Mouse (Mus musculus): Measurements from ENCODE around the gene Pou2f2. TPM values are rescaled to one million over a fixed set of nuclear protein-coding genes. Genes with fewer than 3 reads are reported as not detected.

Pou2f2 gene
- polyA plus RNA-seq, 2 experiments, result 0.55 to 1.3 TPM

DNA sequence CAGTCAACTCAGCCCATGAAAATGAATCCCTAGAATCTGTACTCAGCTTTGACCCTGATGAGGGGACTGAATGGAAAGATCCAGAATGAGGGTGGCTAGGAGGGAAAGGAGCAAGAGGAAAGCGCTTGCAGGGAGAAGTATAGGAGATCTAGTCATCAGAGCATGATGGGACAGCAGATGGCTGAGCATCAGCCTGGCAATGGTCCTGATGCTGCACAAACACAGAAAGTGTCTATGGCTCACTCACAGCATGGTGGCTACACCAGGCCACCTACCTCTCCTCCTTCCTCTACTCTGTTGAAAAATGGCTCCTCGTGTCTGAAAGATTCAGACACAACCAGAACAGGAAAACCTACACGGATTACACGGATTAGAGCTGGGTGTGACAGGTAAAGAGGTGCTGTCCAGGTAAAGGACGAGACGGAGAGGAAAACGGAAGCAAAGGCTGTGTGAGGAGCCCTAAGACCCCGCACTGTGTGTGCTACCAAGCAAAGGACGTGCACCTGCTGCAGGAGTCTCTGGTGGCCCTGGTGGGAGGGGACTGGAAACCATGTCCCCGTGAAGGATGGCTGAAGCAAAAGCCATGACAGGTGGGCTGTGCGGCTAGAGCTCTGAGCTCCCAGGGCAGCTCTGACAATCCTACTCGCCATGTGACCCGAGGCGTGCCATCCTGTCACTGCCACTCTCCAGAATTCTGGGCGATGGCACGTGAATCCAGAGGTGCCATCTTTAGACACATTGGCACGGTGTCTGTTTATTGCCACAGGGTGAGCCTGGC lies 67.2 kb downstream of the Pou2f2 start:
- DNase-seq (ENCODE audit: low spot score) (no peak), ATAC-seq (ENCODE audit: low FRiP score, low read depth) (no peak)
- Histone ChIP-seq H3K27me3 (ENCODE audit: control insufficient read depth, insufficient read depth, low read length) (0 out of 2 replicates have a peak, but pooled peaks cover 5% of the 10 kb centered on the region), H3K9ac (ENCODE audit: low read depth, low read length, severe bottlenecking) (no peak overlapping the region), H3K27ac (replicated peaks; ENCODE audit: low read depth, low read length) (no peak overlapping the region), H3K9me3 (ENCODE audit: control insufficient read depth, low read length) (no peaks in the 10 kb centered on the region), H3K4me2 (replicated peaks; ENCODE audit: low read depth, low read length, severe bottlenecking) (no peak overlapping the region), H3K4me1 (ENCODE audit: control insufficient read depth, insufficient read depth, low read length) (no peaks in the 10 kb centered on the region), H3K4me3 (replicated peaks; ENCODE audit: low read length) (no peak overlapping the region), H3K36me3 (ENCODE audit: control insufficient read depth, insufficient read depth, low read length) (no peaks in the 10 kb centered on the region)
- 82% methylated on average over 17 of the region's 17 CpGs for WGBS
- no peak for TF ChIP-seq POLR2A (IDR thresholded peaks at IDR 0.05; ENCODE audit: borderline replicate concordance, extremely low read depth, insufficient read depth, insufficient read length)

- H3K4me3 ChIP-seq (replicated peaks; ENCODE audit: low read length), result no peak overlapping the region
- H3K9me3 ChIP-seq (ENCODE audit: control insufficient read depth, low read length), result no peaks in the 10 kb centered on the region
- ATAC-seq (ENCODE audit: low FRiP score, low read depth) (no peak), DNase-seq (ENCODE audit: low spot score) (no peak)
- H3K27ac ChIP-seq (replicated peaks; ENCODE audit: low read depth, low read length), result no peak overlapping the region
- TF ChIP-seq POLR2A (IDR thresholded peaks at IDR 0.05; ENCODE audit: borderline replicate concordance, extremely low read depth, insufficient read depth, insufficient read length), result no peak
- H3K4me1 ChIP-seq (ENCODE audit: control insufficient read depth, insufficient read depth, low read length), result no peaks in the 10 kb centered on the region
- no peaks in the 10 kb centered on the region for H3K36me3 ChIP-seq (ENCODE audit: control insufficient read depth, insufficient read depth, low read length)
- 0 out of 2 replicates have a peak, but pooled peaks cover 4% of the 10 kb centered on the region for H3K27me3 ChIP-seq (ENCODE audit: control insufficient read depth, insufficient read depth, low read length)
- WGBS, result 89% methylated on average over 9 of the region's 9 CpGs
- no peak overlapping the region for H3K4me2 ChIP-seq (replicated peaks; ENCODE audit: low read depth, low read length, severe bottlenecking)
- no peak overlapping the region for H3K9ac ChIP-seq (ENCODE audit: low read depth, low read length, severe bottlenecking)
These were observed 69.2 kb downstream of the Pou2f2 start for GRCm38 (mm10) chr7:25110336-25110735.

- no peak overlapping the region for H3K4me2 ChIP-seq (replicated peaks; ENCODE audit: low read depth, low read length, severe bottlenecking)
- H3K36me3 ChIP-seq (ENCODE audit: control insufficient read depth, insufficient read depth, low read length), result no peaks in the 10 kb centered on the region
- no peaks in the 10 kb centered on the region for H3K4me1 ChIP-seq (ENCODE audit: control insufficient read depth, insufficient read depth, low read length)
- no peaks in the 10 kb centered on the region for H3K9me3 ChIP-seq (ENCODE audit: control insufficient read depth, low read length)
- no peak overlapping the region for H3K4me3 ChIP-seq (replicated peaks; ENCODE audit: low read length)
- no peak overlapping the region for H3K27ac ChIP-seq (replicated peaks; ENCODE audit: low read depth, low read length)
- 76% methylated on average over 12 of the region's 12 CpGs for WGBS
- no peak for DNase-seq (ENCODE audit: low spot score)
- H3K27me3 ChIP-seq (ENCODE audit: control insufficient read depth, insufficient read depth, low read length), result no peaks in the 10 kb centered on the region
- TF ChIP-seq POLR2A (IDR thresholded peaks at IDR 0.05; ENCODE audit: borderline replicate concordance, extremely low read depth, insufficient read depth, insufficient read length), result no peak
- ATAC-seq (ENCODE audit: low FRiP score, low read depth), result no peak
- H3K9ac ChIP-seq (ENCODE audit: low read depth, low read length, severe bottlenecking), result no peak overlapping the region
These were observed 70.2 kb downstream of the Pou2f2 start for GRCm38 (mm10) chr7:25109355-25109754.

- WGBS, result 54% methylated on average over 16 of the region's 17 CpGs
- H3K36me3 ChIP-seq (ENCODE audit: control insufficient read depth, insufficient read depth, low read length), result no peaks in the 10 kb centered on the region
- no peaks in the 10 kb centered on the region for H3K4me1 ChIP-seq (ENCODE audit: control insufficient read depth, insufficient read depth, low read length)
- TF ChIP-seq POLR2A (IDR thresholded peaks at IDR 0.05; ENCODE audit: borderline replicate concordance, extremely low read depth, insufficient read depth, insufficient read length), result no peak
- H3K9me3 ChIP-seq (ENCODE audit: control insufficient read depth, low read length), result no peaks in the 10 kb centered on the region
- H3K4me2 ChIP-seq (replicated peaks; ENCODE audit: low read depth, low read length, severe bottlenecking), result no peak overlapping the region
- H3K27me3 ChIP-seq (ENCODE audit: control insufficient read depth, insufficient read depth, low read length), result no peaks in the 10 kb centered on the region
- no peak overlapping the region for H3K4me3 ChIP-seq (replicated peaks; ENCODE audit: low read length)
- no peak overlapping the region for H3K27ac ChIP-seq (replicated peaks; ENCODE audit: low read depth, low read length)
- ATAC-seq (ENCODE audit: low FRiP score, low read depth) (no peak), DNase-seq (ENCODE audit: low spot score) (no peak)
- no peak overlapping the region for H3K9ac ChIP-seq (ENCODE audit: low read depth, low read length, severe bottlenecking)
These were observed 72.6 kb downstream of the Pou2f2 start for GRCm38 (mm10) chr7:25106790-25107502.

- Histone ChIP-seq H3K9ac (ENCODE audit: low read depth, low read length, severe bottlenecking) (no peak overlapping the region), H3K27me3 (ENCODE audit: control insufficient read depth, insufficient read depth, low read length) (no peaks in the 10 kb centered on the region), H3K9me3 (ENCODE audit: control insufficient read depth, low read length) (no peaks in the 10 kb centered on the region), H3K36me3 (ENCODE audit: control insufficient read depth, insufficient read depth, low read length) (no peaks in the 10 kb centered on the region), H3K4me3 (replicated peaks; ENCODE audit: low read length) (no peak overlapping the region), H3K4me2 (replicated peaks; ENCODE audit: low read depth, low read length, severe bottlenecking) (no peak overlapping the region), H3K4me1 (ENCODE audit: control insufficient read depth, insufficient read depth, low read length) (no peaks in the 10 kb centered on the region), H3K27ac (replicated peaks; ENCODE audit: low read depth, low read length) (no peak overlapping the region)
- WGBS, result 26% methylated on average over 17 of the region's 17 CpGs
- ATAC-seq (ENCODE audit: low FRiP score, low read depth) (peak; percentile 53; the same call in 1 of the 2 replicates), DNase-seq (ENCODE audit: low spot score) (peak; percentile 58)
- no peak for TF ChIP-seq POLR2A (IDR thresholded peaks at IDR 0.05; ENCODE audit: borderline replicate concordance, extremely low read depth, insufficient read depth, insufficient read length)
These were observed 73.9 kb downstream of the Pou2f2 start for GRCm38 (mm10) chr7:25105411-25106160.

Measured in limb, embryonic 14.5 days (tissue).